Mouse (Mus musculus) liver, embryonic 14.5 days (tissue): ENCODE measurements around the gene Ccr1l1. TPM values are rescaled to one million over a fixed set of nuclear protein-coding genes. Genes with fewer than 3 reads are reported as not detected.
"Not testable (repeated sequence)": the region's sequence is repeated elsewhere in the genome, so short reads cannot be mapped to it uniquely, and the experiment has no call there.

Experiments
- ATAC-seq: fragments of 200-750 bp; cut with Nextera tagmentation; 2 replicates; pipeline ENCODE4 v1.8.0; 2017; ENCODE audit warnings: moderate number of reproducible peaks, mild to moderate bottlenecking, moderate library complexity; ENCODE audit not compliant: insufficient read depth
- DNase-seq, 3 experiments: peaks; one replicate each; pipeline ENCODE4 v3.0.0-alpha.2; 2012 to 2013; ENCODE audit warnings: low read depth in 3 of 3, low spot score in 3 of 3
- H3K27ac ChIP-seq: fragments of 300-500 bp; sonication (generic); 2 replicates; pipeline ENCODE4 v1.5.1; 2014; ENCODE audit warnings: moderate library complexity, mild to moderate bottlenecking, control low read depth, inconsistent platforms
- H3K27me3 ChIP-seq: fragments of 300-500 bp; sonication (generic); 2 replicates; pipeline ENCODE4 v1.6.1; 2014; ENCODE audit warnings: mild to moderate bottlenecking, low read length, moderate library complexity; ENCODE audit not compliant: control insufficient read depth, insufficient read depth
- H3K36me3 ChIP-seq: fragments of 300-500 bp; sonication (generic); replicated peaks from 2 replicates; pipeline ENCODE4 v1.6.1; 2014; ENCODE audit warnings: low read depth; ENCODE audit not compliant: control insufficient read depth, insufficient read depth
- H3K4me1 ChIP-seq, 2 experiments: fragments of 200-500 bp in 1 of 2; fragments of 300-500 bp in 1 of 2; sonication (generic) in 1 of 2; replicated peaks; 2 replicates each; pipeline ENCODE4 v1.6.1; 2012 to 2014; ENCODE audit warnings: antibody characterized with exemption in 1 of 2, inconsistent platforms in 1 of 2, low read length in 1 of 2; ENCODE audit not compliant: control insufficient read depth in 2 of 2, insufficient read depth in 2 of 2
- H3K4me2 ChIP-seq: fragments of 300-500 bp; sonication (generic); 2 replicates; pipeline ENCODE4 v1.6.1; 2014; ENCODE audit warnings: low read depth, mild to moderate bottlenecking, control low read depth, moderate library complexity
- H3K4me3 ChIP-seq, 2 experiments: fragments of 200-500 bp in 1 of 2; fragments of 300-500 bp in 1 of 2; sonication (generic) in 1 of 2; 2 replicates each; pipeline ENCODE4 v1.5.1; 2012 to 2014; ENCODE audit warnings: low read depth in 2 of 2, low read length in 2 of 2, mild to moderate bottlenecking in 2 of 2, control low read depth in 1 of 2, inconsistent platforms in 1 of 2, moderate library complexity in 1 of 2; ENCODE audit not compliant: insufficient read depth in 1 of 2
- H3K9ac ChIP-seq: fragments of 300-500 bp; sonication (generic); replicated peaks from 2 replicates; pipeline ENCODE4 v1.6.1; 2014; ENCODE audit warnings: mild to moderate bottlenecking, control low read depth, moderate library complexity
- H3K9me3 ChIP-seq: fragments of 300-500 bp; sonication (generic); 2 replicates; pipeline ENCODE4 v1.6.1; 2016; ENCODE audit warnings: low read length, mixed read lengths; ENCODE audit not compliant: control insufficient read depth
- CTCF ChIP-seq: IDR thresholded peaks from 2 replicates; pipeline ENCODE4 v1.5.1; 2016; ENCODE audit warnings: antibody characterized with exemption, low read depth, control low read depth
- EP300 ChIP-seq: IDR thresholded peaks from 2 replicates; pipeline ENCODE4 v1.6.1; 2016; ENCODE audit warnings: antibody characterized with exemption, low read depth
- WGBS: fragments of 180-500 bp; shearing (Covaris S2); extraction: QIAGEN DNeasy Blood & Tissue Kit; methylation state at CpG from one replicate; pipeline ENCODE4 v1.1.7; 2014; ENCODE audit not compliant: insufficient replicate concordance; 5-methylcytosine and 5-hydroxymethylcytosine counted together
- polyA plus RNA-seq, 2 experiments: library from polyadenylated mRNA; depleted of rRNA in 1 of 2; stranded (reverse) in 1 of 2; unstranded in 1 of 2; fragments of >200 nt; fragmentation: Nextera tagmentation in 1 of 2; extraction: Ambion mirVana in 1 of 2; gene quantifications; 2 replicates each; pipeline versions ENCODE4 v1.2.1 to v1.2.3; 2012 to 2014

Gene Ccr1l1
- polyA plus RNA-seq, 2 experiments: 0.04 TPM; not detected in 1

- H3K27me3 ChIP-seq: no peaks in the 10 kb centered on the region
- H3K9ac ChIP-seq: no peak overlapping the region
- ATAC-seq (no peak), DNase-seq (no peak)
- H3K36me3 ChIP-seq: no peaks in the 10 kb centered on the region
- no peak for TF ChIP-seq EP300
- TF ChIP-seq CTCF: no peak
- H3K9me3 ChIP-seq: no peaks in the 10 kb centered on the region
- H3K27ac ChIP-seq: no peak overlapping the region
- H3K4me2 ChIP-seq: no peak overlapping the region
- H3K4me3 ChIP-seq: no peak overlapping the region
- peaks cover 9 to 10% of the 10 kb centered on the region in 2 experiments for H3K4me1 ChIP-seq
- 53% methylated on average over 9 of the region's 9 CpGs for WGBS
Measured at GRCm38 (mm10) chr9:123976876-123977663, 1.1 kb downstream of the Ccr1l1 start.

GRCm38 (mm10) chr9:123975630-123976029 lies 2.6 kb downstream of the Ccr1l1 start:
- H3K9me3 ChIP-seq: no peaks in the 10 kb centered on the region
- DNase-seq (no peak), ATAC-seq (no peak)
- H3K4me2 ChIP-seq: no peak overlapping the region
- no peaks in the 10 kb centered on the region for H3K27me3 ChIP-seq
- no peak for TF ChIP-seq CTCF
- TF ChIP-seq EP300: no peak
- H3K4me1 ChIP-seq: no peaks in the 10 kb centered on the region
- no peak overlapping the region for H3K9ac ChIP-seq
- no peak overlapping the region for H3K27ac ChIP-seq
- no peaks in the 10 kb centered on the region for H3K36me3 ChIP-seq
- 77% methylated on average over 2 of the region's 2 CpGs for WGBS
- no peak overlapping the region for H3K4me3 ChIP-seq

- no peak within 1 kb of the TSS for H3K4me3 ChIP-seq
- no peak for ATAC-seq
- 69% methylated on average over 1 of the region's 1 CpGs for WGBS
- H3K27ac ChIP-seq: no peak within 1 kb of the TSS
- TF ChIP-seq EP300 (no peak), CTCF (no peak)
- H3K4me2 ChIP-seq: peak within 1 kb of the TSS; percentile 24; the same call in 1 of the 2 replicates
- no peaks in the 10 kb centered on the region for H3K27me3 ChIP-seq
- peaks cover 4 to 5% of the 10 kb centered on the region in 2 experiments; a peak in 3 of 4 replicates for H3K4me1 ChIP-seq
- H3K36me3 ChIP-seq: no peaks in the 10 kb centered on the region
- no peak within 1 kb of the TSS for H3K9ac ChIP-seq
- no peak for DNase-seq
- H3K9me3 ChIP-seq: no peaks in the 10 kb centered on the region
Measured at GRCm38 (mm10) chr9:123968290-123968912, 9.8 kb downstream of the Ccr1l1 start, which contains the start of gene Ccr1. Gene Ccr1 (minus strand): TSS chr9:123968692.

GRCm38 (mm10) chr9:123966858-123967495 lies 11.2 kb downstream of the Ccr1l1 start:
- not testable (repeated sequence) for H3K9ac ChIP-seq, H3K4me1 ChIP-seq, H3K9me3 ChIP-seq, H3K27ac ChIP-seq, H3K27me3 ChIP-seq, H3K36me3 ChIP-seq, DNase-seq, H3K4me3 ChIP-seq
- ATAC-seq: peak; percentile 90
- peak overlapping the region; percentile 24; the same call in 1 of the 2 replicates for H3K4me2 ChIP-seq
- TF ChIP-seq EP300: peak; percentile 38; the same call in 1 of the 2 replicates
- WGBS: 6% methylated on average over 1 of the region's 4 CpGs

- Histone ChIP-seq H3K27ac (no peak overlapping the region), H3K4me1 (peaks cover 4 to 5% of the 10 kb centered on the region in 2 experiments; a peak in 3 of 4 replicates), H3K36me3 (no peaks in the 10 kb centered on the region), H3K9ac (no peak overlapping the region), H3K4me2 (no peak overlapping the region), H3K27me3 (no peaks in the 10 kb centered on the region), H3K4me3 (no peak overlapping the region), H3K9me3 (no peaks in the 10 kb centered on the region)
- 59% methylated on average over 3 of the region's 3 CpGs for WGBS
- TF ChIP-seq CTCF (no peak), EP300 (no peak)
- no peak for DNase-seq
- no peak for ATAC-seq
Measured at GRCm38 (mm10) chr9:123964776-123965175, 13.4 kb downstream of the Ccr1l1 start.
